Mouse (Mus musculus): ENCODE results near the gene Sephs2.
A peak's percentile ranks its signal among the peaks of the same experiment; 100 is the strongest.

Sephs2 gene

DNA sequence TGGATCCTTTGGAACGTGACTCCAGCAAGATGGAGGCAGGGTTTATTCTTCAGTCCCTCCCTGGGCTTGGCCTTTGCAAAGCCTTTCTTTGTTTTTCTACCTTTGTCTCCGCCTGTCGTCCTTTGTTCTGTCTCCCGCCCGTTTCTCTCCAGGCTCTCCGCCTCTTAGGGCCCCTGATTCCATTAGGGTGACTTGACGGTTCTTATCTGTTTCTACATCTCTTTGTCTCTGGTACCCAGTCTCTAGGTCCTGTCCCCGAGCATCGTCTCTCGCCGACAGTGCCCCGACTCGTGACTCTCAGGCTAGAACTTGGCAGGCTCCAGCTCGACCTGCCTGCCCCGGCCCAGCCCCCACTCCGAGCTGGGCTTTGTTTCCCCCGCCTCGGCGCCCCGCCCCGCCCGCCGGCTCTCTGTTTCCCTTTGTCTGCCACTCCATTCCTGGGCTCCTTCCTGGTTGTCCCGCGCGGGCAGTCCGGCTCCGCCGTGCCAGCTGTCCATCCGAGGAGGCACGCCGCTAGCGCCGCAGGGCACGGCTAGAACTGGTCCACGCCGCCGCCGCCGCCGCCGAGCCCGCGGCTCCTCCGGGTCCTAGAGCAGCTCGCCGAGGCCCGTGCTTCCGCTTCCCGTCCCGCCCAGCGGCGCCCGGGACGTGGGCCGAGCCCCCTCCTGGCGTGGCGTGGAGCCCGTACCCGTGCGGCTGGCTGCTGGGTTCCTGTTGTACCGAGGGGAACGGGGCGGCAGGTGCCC, 41.1 kb downstream of the Sephs2 start, which contains the start of the genes Zfp553 and Sept1:
TSS of gene Zfp553 (plus strand) at position 440 of the 746 bp plus-strand sequence.
TSS of gene Sept1 (minus strand) at position 509 of the 746 bp plus-strand sequence.
- DNase-seq (ENCODE audit: low read depth, low spot score) = peak; percentile 72

DNA sequence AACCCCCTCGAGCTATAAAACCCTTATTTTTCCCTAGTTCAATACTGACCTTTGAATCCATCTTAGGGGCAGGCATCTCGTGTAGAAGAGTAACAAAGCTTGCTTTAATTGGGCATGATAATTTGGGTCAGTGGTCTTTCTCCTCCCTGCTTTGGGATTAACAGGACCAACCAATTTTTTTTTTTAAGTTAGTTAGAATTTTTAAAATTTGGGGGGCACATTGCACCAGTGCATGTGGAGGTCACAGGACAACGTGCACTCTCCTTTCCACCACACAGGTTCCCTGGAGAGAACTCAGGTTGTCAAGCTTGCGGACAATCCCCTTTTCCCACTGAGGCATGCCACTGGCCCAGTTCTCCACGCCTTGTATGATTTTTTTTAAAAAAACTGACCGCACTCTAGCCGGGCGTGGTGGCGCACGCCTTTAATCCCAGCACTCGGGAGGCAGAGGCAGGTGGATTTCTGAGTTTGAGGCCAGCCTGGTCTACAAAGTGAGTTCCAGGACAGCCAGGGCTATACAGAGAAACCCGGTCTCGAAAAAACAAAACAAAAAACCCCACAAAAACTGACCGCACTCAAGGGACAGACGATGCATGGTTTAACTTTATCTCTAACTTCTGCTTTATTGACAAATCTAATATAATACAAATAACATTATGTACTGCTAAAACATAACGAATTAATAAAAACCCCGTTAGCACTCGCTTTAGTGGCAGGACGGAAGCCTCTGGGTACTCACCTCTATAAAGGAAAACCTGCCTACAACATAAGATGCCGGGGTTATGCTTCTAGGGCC, 41.8 kb downstream of the Sephs2 start:
- DNase-seq (ENCODE audit: low read depth, low spot score) = no peak

GRCm38 (mm10) chr7:127231376-127231775, 42.5 kb downstream of the Sephs2 start:
- DNase-seq (ENCODE audit: low read depth, low spot score) = no peak

GRCm38 (mm10) chr7:127228615-127229303, 45.1 kb downstream of the Sephs2 start:
- peak; percentile 71 for DNase-seq (ENCODE audit: low read depth, low spot score)

DNA sequence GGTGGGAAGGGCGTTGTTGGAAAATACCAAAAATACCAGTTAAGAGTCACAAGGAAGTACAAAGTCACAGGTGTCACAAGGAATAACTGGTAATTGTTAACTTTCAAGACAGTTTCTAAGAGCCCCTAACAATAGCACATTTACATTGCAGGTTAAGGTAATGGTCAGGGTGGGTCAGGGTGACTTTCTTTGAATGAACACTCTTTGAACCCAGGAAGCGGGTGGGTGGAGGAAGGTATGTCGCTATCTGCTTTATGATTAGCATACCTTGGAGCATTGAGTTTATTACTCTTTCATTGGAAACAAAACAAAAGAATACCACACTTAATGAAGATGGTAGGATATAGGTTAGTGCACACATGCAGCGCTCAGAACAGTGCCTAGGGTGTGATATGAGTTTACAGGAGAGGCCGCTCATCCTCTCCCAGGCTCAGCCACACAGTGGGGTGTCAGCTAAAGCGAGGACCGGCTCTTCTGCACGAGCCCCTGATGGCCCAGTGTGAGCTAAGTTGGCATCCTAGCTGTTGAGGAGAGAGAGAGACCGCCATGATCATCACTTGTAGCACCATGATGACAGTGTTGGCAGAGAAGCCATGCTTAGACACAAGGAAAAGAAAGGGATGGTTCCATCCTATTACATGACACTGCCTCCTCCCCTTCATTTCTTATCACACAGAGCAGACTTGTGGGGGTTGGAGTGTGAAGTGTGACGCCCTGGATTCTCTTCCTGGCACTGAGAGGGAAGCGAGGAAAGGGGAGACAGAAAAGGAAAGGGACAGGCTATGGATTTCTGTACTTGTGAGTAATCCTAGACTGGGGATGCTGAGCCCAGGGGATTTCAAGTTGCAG, 48.5 kb downstream of the Sephs2 start:
- no peak for DNase-seq (ENCODE audit: low read depth, low spot score)

DNA sequence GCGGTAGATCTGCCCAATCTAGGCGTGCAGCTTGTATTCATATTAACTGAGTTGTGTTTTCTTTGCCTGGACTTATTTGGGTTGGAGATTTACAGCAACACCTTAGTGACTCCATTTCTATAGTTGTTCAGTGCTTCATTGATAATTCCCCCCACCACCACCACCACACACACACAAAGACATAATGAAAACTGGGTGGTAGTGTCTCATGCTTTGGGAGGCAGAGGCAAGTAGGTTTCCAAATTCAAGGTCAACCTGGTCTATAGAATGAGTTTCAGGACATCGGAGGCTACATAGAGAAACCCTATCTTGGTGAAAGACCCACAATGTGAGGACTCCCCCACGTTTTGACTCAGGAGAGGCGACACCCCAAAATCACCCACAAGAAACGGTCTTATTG, 49.2 kb downstream of the Sephs2 start:
- no peak for DNase-seq (ENCODE audit: low read depth, low spot score)

GRCm38 (mm10) chr7:127223515-127224478, 50.1 kb downstream of the Sephs2 start:
- no peak for DNase-seq (ENCODE audit: low read depth, low spot score)

DNA sequence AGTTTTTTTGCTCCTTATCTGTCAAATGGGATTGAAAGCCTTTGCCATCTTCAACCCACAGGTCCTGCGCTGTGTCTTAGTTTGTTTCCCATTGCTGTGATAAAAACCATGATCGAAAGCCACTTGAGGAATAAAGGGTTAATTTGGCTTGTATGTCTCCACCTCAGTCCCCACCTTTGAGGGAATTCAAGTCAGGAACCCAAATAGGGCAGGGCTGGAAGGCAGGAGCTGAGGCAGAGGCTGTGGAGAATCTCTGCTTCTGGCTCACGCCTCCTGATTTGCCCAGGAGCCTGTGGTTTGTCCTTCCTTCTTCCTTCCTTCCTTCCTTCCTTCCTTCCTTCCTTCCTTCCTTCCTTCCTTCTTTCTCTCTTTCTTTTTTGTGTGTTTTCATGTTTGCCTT, 50.7 kb downstream of the Sephs2 start:
- no peak for DNase-seq (ENCODE audit: low read depth, low spot score)

All from forelimb bud, embryonic 11.5 days (tissue).